Mouse (Mus musculus) liver, embryonic 14.5 days (tissue): Measurements from ENCODE around the gene Mapre3.

Source experiments
- CTCF ChIP-seq: IDR thresholded peaks from 2 replicates; pipeline ENCODE4 v1.5.1; 2016; ENCODE audit warnings: antibody characterized with exemption, low read depth, control low read depth
- EP300 ChIP-seq: IDR thresholded peaks from 2 replicates; pipeline ENCODE4 v1.6.1; 2016; ENCODE audit warnings: antibody characterized with exemption, low read depth

DNA sequence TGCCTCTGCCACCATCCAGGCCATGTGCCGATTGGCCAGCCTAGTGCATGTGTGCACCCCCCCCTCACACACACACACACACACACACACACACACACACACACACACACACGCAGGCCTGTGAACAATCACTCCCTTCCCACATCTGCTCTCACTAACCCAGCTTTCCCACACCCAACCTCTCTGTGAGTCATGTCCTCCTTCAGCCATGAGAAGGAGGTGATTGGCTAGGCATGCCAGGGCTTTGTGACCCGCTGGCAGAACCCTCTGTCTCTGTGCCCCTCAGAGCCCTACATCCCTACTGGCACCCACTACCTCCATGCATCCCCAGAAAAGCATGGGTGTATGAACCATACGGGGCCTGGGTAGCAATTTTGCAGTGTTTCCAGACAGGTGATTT, 39.1 kb downstream of the Mapre3 start:
- no peak for TF ChIP-seq CTCF
- TF ChIP-seq EP300, result no peak
